Mouse (Mus musculus): Measurements from ENCODE around the gene Cask. TPM values are rescaled to one million over a fixed set of nuclear protein-coding genes. Genes with fewer than 3 reads are reported as not detected.

Gene Cask
- polyA plus RNA-seq, 1 experiment from 2014 or later, result 11.3 TPM

DNA sequence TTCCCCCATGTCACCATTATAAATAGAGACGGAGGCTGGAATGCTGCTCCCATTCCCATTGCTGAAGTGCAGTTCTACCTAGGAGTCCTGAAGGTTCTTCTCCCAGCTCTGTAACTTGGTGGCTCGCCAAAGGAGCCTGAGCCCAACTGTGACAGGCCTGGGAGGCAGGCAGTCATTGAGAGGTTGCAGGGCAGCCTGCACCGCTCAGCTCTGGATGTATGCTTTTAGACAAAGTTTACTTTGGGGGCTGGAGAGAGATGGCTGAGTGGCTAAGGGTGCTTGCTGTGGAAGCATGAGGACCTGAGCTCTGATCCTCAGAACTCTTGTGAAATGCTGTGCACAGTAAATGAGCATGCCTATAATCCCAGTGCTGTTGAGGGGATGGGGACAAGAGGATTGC lies 360.2 kb downstream of the Cask start:
- Histone ChIP-seq H3K9ac (no peak overlapping the region), H3K4me1 (replicated peaks) (no peaks in the 10 kb centered on the region), H3K27me3 (replicated peaks) (no peaks in the 10 kb centered on the region), H3K4me2 (replicated peaks) (no peak overlapping the region), H3K27ac (no peak overlapping the region), H3K4me3 (replicated peaks) (no peak overlapping the region), H3K36me3 (no peaks in the 10 kb centered on the region), H3K9me3 (no peaks in the 10 kb centered on the region)
- no peak for ATAC-seq
- WGBS, result 55% methylated on average over 3 of the region's 3 CpGs

DNA sequence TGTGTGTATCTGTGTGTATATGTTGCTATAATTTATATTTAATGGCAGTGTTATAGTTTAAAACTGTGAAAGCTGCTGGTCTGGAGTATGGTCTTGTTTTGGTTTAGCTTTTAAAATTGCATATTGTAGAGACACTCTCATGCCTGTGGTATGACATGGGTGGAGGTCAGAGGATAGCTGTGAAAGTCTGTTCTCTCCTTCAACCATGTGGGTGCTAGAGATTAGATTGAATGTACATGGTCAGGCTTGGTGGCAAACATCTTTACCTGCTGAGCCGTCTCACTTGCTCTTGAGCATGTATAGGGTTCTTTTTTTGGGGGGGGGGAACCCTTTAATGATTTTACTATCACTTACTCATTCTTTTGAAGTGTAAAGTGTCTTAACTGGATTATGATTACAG lies 361.4 kb downstream of the Cask start:
- H3K36me3 ChIP-seq, result no peaks in the 10 kb centered on the region
- H3K4me3 ChIP-seq (replicated peaks), result no peak overlapping the region
- H3K27me3 ChIP-seq (replicated peaks), result no peaks in the 10 kb centered on the region
- 86% methylated on average over 1 of the region's 1 CpGs for WGBS
- no peaks in the 10 kb centered on the region for H3K4me1 ChIP-seq (replicated peaks)
- H3K4me2 ChIP-seq (replicated peaks), result no peak overlapping the region
- H3K27ac ChIP-seq, result no peak overlapping the region
- H3K9ac ChIP-seq, result no peak overlapping the region
- no peaks in the 10 kb centered on the region for H3K9me3 ChIP-seq
- ATAC-seq, result no peak

DNA sequence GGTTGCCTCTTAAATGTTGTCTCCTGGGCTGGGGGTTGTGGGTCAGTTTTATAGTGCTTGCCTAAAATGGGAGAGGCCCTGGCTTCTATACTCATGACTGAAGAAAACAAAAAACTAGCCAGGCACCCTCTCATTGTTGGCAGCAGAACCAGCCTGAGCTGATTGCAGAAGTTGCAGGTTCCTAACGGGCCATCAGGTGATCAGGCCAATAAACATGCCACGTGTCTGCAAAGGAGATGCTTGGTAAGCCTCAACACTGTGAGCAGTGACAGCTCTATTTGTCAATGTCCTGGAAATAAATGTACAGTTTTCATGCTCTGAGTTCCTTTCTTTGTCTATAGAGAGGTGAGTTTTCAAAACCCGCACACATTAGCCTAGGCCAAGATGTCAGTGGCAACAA lies 362.2 kb downstream of the Cask start:
- Histone ChIP-seq H3K27me3 (replicated peaks) (no peaks in the 10 kb centered on the region), H3K9me3 (no peaks in the 10 kb centered on the region), H3K36me3 (no peaks in the 10 kb centered on the region), H3K4me3 (replicated peaks) (no peak overlapping the region), H3K4me1 (replicated peaks) (no peaks in the 10 kb centered on the region), H3K9ac (no peak overlapping the region), H3K4me2 (replicated peaks) (no peak overlapping the region), H3K27ac (no peak overlapping the region)
- ATAC-seq, result no peak
- WGBS, result 69% methylated on average over 3 of the region's 3 CpGs

DNA sequence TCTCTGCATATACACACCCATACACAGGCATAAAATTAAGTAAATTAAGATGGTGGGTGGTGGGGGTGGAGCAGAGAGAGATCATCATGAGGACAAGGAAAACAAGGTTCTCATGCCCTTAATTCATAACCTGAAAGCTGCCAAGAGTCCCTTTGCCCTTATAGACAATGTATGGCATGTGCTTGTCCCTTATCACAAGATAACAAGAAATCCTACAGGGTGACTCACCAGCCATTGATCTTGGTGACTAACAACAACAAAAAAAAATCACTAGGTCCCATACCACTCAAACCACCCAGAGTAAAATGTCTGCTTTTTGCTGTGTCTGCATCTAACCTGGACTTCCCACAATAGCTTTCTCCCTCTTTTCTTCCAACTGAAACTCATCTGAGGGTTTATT lies 366.7 kb downstream of the Cask start:
- Histone ChIP-seq H3K4me3 (replicated peaks) (no peak overlapping the region), H3K36me3 (no peaks in the 10 kb centered on the region), H3K4me2 (replicated peaks) (no peak overlapping the region), H3K9me3 (no peaks in the 10 kb centered on the region), H3K27ac (no peak overlapping the region), H3K27me3 (replicated peaks) (no peaks in the 10 kb centered on the region), H3K9ac (no peak overlapping the region), H3K4me1 (replicated peaks) (no peaks in the 10 kb centered on the region)
- no peak for ATAC-seq

DNA sequence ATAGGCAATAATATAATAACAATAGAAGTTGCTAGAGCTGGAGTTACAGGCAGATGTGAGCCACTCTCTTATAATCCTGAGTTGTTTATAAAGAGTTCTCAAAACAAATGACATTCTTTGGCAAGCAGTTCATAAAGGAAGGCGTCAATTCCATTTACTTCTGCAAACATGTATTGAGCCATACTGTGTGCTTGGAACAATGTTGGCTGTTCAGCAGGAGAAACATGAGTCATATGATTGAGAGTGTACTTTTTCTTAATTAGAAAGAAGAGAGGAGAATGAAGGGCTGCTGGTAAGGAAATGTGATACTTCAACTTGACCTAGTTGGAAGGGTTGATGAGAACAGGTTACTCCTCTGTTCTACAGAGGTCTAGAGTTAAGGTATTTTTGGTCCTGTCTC lies 368.6 kb downstream of the Cask start:
- Histone ChIP-seq H3K9ac (no peak overlapping the region), H3K9me3 (no peaks in the 10 kb centered on the region), H3K4me1 (replicated peaks) (no peaks in the 10 kb centered on the region), H3K36me3 (no peaks in the 10 kb centered on the region), H3K27ac (no peak overlapping the region), H3K27me3 (replicated peaks) (no peaks in the 10 kb centered on the region), H3K4me3 (replicated peaks) (no peak overlapping the region), H3K4me2 (replicated peaks) (no peak overlapping the region)
- no peak for ATAC-seq
- 54% methylated on average over 1 of the region's 1 CpGs for WGBS

DNA sequence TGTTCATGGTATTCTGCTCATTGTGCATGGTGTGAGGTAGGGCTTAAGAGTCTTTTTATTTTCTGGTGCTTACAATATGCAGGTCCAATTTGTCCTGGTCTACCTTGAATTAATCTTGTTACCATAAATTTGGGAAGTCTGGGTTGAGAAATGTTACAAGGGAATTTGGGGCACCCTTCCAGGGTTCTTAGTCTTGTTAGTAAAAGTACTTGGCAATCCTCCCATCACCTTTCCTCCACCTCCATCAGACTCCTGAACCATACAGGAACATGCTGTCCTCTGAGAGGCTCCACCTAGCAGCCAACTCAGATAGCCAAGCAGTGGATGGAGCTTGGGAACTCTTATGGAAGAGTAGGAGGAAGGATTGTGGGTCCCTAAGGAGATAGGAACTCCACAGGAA lies 371.6 kb downstream of the Cask start:
- Histone ChIP-seq H3K9me3 (no peaks in the 10 kb centered on the region), H3K36me3 (no peaks in the 10 kb centered on the region), H3K9ac (no peak overlapping the region), H3K4me3 (replicated peaks) (no peak overlapping the region), H3K4me2 (replicated peaks) (no peak overlapping the region), H3K4me1 (replicated peaks) (no peaks in the 10 kb centered on the region), H3K27me3 (replicated peaks) (0 out of 2 replicates have a peak, but pooled peaks cover 7% of the 10 kb centered on the region), H3K27ac (no peak overlapping the region)
- ATAC-seq, result no peak

DNA sequence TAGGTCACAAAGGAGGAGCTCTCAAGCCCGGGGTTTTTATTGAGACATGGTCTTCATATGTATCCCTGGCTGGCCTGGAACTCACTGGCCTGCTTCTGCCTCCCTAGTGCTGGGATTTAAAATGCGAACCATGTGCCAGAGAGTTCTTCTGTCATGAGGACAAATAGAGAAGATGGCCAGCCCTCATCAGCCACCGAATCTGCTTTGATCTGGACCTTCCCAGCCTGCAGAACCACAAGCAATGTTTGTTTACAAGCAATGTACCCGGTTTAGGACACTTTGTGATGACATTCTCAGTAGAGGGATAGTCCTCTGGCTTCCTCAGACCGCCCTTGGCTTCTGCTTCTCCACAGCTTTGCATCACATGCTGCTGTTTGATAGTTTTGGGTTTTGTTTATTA lies 372.9 kb downstream of the Cask start:
- H3K9me3 ChIP-seq, result no peaks in the 10 kb centered on the region
- WGBS, result 55% methylated on average over 5 of the region's 5 CpGs
- H3K27ac ChIP-seq, result no peak overlapping the region
- H3K4me1 ChIP-seq (replicated peaks), result no peaks in the 10 kb centered on the region
- H3K4me2 ChIP-seq (replicated peaks), result no peak overlapping the region
- no peak overlapping the region for H3K9ac ChIP-seq
- ATAC-seq, result no peak
- H3K27me3 ChIP-seq (replicated peaks), result 0 out of 2 replicates have a peak, but pooled peaks cover 7% of the 10 kb centered on the region
- no peaks in the 10 kb centered on the region for H3K36me3 ChIP-seq
- no peak overlapping the region for H3K4me3 ChIP-seq (replicated peaks)

DNA sequence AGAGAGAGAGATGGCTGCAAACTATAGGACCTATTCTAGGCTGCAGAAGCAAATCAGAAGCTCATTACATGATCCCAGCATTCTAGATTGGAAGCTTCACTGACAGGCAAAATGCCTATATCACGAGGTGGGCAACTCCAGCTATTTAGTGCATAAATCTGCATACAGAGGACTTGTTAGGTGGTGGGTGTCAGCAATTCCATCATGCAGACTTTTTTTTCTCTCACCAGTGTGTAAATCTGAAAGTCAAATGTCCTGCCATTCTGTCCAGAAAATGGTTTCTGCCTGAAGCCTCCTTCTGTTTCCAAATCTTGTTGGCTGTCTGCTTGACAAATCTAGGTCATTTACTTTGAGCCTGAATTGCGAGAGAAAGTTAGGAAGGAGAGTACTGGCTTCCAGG lies 373.6 kb downstream of the Cask start:
- Histone ChIP-seq H3K27me3 (replicated peaks) (0 out of 2 replicates have a peak, but pooled peaks cover 7% of the 10 kb centered on the region), H3K4me3 (replicated peaks) (no peak overlapping the region), H3K4me2 (replicated peaks) (no peak overlapping the region), H3K9me3 (no peaks in the 10 kb centered on the region), H3K9ac (no peak overlapping the region), H3K27ac (no peak overlapping the region), H3K36me3 (no peaks in the 10 kb centered on the region), H3K4me1 (replicated peaks) (no peaks in the 10 kb centered on the region)
- no peak for ATAC-seq
- 60% methylated on average over 2 of the region's 2 CpGs for WGBS

DNA sequence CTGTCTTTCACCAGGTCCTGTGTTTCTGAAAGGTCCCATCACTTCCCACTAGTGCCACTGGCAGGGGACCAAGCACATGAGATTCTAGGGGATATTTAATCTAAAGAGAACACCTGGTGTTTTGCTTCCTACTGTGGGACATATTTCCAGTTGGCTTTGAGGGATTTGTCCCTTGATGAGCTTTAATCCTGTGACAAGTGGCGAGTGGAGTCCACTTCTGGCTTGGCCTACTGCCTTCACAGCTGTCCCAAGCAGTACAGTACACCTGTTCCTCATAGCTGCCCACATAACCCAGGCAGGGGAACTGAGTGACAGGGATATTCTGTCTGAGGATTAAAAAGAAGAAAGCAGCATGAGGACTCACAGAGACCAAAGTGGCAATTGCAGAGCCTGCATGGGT lies 375.8 kb downstream of the Cask start:
- no peak overlapping the region for H3K4me3 ChIP-seq (replicated peaks)
- ATAC-seq, result no peak
- H3K4me2 ChIP-seq (replicated peaks), result no peak overlapping the region
- WGBS, result 82% methylated on average over 1 of the region's 1 CpGs
- H3K9me3 ChIP-seq, result no peaks in the 10 kb centered on the region
- H3K4me1 ChIP-seq (replicated peaks), result no peaks in the 10 kb centered on the region
- no peak overlapping the region for H3K9ac ChIP-seq
- H3K27ac ChIP-seq, result no peak overlapping the region
- no peaks in the 10 kb centered on the region for H3K36me3 ChIP-seq
- H3K27me3 ChIP-seq (replicated peaks), result 0 out of 2 replicates have a peak, but pooled peaks cover 7% of the 10 kb centered on the region

DNA sequence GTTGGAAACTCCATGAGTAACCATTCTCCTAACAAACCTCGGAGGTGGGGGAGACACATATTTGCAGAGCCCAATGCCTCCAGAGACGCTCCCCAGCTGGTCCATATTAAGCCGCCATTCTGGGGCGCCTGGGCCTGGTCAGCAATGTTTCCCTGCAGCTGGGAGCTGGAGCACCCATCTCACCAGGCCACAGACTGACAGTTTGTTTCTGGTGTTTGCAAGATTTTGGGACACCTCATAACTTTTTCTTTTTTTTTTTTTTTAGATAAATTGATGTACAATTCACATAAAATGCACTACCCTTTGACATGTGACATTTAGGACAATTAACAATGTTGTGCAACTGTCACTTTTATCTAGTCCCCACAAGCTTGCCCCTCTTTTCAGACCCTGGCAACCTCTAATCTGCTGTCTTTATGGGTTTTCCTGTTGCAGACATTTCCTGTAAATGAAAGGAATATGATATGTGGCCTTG lies 378.4 kb downstream of the Cask start:
- 71% methylated on average over 4 of the region's 4 CpGs for WGBS
- H3K27ac ChIP-seq, result no peak overlapping the region
- H3K4me2 ChIP-seq (replicated peaks), result no peak overlapping the region

DNA sequence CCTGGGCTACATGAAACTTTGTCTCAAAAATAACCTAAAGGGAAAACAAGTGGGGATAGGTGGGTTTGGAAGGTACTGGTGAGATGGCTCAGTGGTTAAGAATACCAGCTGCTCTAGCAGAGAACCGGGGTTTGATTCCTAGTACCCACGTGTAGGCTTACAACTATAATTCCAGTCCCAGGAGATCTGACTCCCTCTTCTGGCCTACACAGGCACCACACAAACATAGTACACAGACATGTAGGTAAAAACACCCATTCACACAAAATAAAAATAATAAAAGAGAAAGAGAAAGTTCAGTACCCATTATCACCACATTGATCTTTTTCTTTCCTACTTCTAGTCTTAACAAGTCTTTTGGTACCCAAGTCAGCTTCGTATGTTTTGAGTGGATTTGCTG lies 379.2 kb downstream of the Cask start:
- Histone ChIP-seq H3K4me1 (replicated peaks) (no peaks in the 10 kb centered on the region), H3K27ac (no peak overlapping the region), H3K4me2 (replicated peaks) (no peak overlapping the region), H3K4me3 (replicated peaks) (no peak overlapping the region), H3K36me3 (no peaks in the 10 kb centered on the region), H3K9ac (no peak overlapping the region), H3K27me3 (replicated peaks) (0 out of 2 replicates have a peak, but pooled peaks cover 7% of the 10 kb centered on the region), H3K9me3 (no peaks in the 10 kb centered on the region)
- WGBS, result 73% methylated on average over 3 of the region's 3 CpGs
- no peak for ATAC-seq

More for the DNA sequence above, 378.4 kb downstream of the Cask start:
- Histone ChIP-seq H3K9me3 (no peaks in the 10 kb centered on the region), H3K4me1 (replicated peaks) (no peaks in the 10 kb centered on the region), H3K4me3 (replicated peaks) (no peak overlapping the region), H3K36me3 (no peaks in the 10 kb centered on the region), H3K27me3 (replicated peaks) (0 out of 2 replicates have a peak, but pooled peaks cover 7% of the 10 kb centered on the region), H3K9ac (no peak overlapping the region)
- no peak for ATAC-seq

DNA sequence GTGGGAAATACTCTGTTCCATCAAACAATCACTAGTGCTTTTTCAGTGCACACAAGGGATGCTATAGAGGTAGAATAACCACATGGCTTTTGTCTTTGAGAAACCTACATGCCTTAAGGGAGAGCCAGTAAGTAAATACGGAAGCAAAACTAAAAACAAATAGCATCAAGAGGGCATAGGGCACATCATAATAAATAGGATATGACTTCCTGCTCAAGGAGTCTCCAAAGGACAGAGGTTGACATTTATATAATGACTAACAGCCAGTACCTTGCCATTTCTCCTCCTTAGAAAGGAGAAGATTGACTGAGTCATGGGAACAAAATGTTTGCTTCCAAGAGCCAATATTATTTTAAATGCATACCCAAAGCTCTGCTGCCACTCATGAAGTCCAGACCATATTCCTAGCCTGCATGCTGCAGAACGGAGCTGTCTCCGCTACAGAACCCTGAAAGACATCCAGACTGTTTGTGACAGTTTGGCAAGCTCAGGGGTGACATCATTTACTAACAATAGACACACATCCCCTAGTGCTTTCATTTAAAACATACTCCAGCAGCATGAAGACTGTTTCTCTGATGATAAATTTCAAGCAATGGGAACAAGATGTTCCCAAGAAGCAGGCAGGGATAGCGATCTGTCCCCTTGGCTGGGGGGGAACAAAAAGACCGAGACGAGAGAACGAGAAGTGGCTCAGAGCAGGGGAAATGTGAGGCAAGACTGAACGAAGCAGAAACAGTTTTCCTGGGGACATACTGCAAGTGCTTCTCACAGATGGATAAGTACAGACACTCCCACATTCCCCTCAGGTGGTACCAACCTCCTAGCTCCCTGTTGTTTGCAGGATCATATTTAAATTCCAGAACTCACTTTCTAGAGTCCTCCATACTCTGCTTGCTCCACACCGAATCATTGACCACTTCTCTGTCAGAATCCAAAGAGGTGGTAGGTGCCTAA lies 381.7 kb downstream of the Cask start:
- H3K27ac ChIP-seq, result no peak overlapping the region
- no peaks in the 10 kb centered on the region for H3K27me3 ChIP-seq (replicated peaks)
- H3K4me3 ChIP-seq (replicated peaks), result no peak overlapping the region
- no peaks in the 10 kb centered on the region for H3K9me3 ChIP-seq
- H3K4me1 ChIP-seq (replicated peaks), result no peaks in the 10 kb centered on the region
- no peak overlapping the region for H3K4me2 ChIP-seq (replicated peaks)
- ATAC-seq, result peak; percentile 53; the same call in 1 of the 2 replicates
- no peak overlapping the region for H3K9ac ChIP-seq
- H3K36me3 ChIP-seq, result no peaks in the 10 kb centered on the region
- 53% methylated on average over 9 of the region's 9 CpGs for WGBS

DNA sequence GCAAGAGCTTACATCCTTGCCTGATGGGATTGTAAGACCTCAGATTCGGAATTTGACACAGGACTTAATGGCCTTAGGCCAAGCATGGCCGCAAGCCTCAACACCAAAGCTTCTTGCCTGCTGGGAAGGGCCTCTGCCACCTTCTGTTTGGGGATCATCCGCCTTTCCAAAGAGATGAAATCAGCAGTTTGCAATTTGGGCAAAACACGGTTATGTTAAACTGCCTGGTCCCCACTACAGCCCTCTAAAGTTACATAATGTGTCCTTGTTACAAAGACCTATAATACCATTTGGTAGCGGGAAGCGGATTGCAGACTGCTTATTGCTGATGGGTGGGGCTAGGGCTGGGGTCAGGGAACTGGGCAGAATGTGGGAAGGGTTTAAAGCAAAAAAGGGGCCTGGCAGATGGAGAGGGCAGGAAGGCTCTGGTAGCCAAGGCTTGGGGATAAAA lies 384.0 kb downstream of the Cask start:
- 73% methylated on average over 6 of the region's 6 CpGs for WGBS

More for the DNA sequence above, 384.0 kb downstream of the Cask start:
- no peak for ATAC-seq
- Histone ChIP-seq H3K9ac (no peak overlapping the region), H3K27me3 (replicated peaks) (no peaks in the 10 kb centered on the region), H3K9me3 (no peaks in the 10 kb centered on the region), H3K4me3 (replicated peaks) (no peak overlapping the region), H3K36me3 (no peaks in the 10 kb centered on the region), H3K4me1 (replicated peaks) (no peaks in the 10 kb centered on the region), H3K27ac (no peak overlapping the region), H3K4me2 (replicated peaks) (no peak overlapping the region)

Measured in intestine, embryonic 15.5 days (tissue).